Mouse (Mus musculus) midbrain, embryonic 10.5 days (tissue): ENCODE measurements around the gene Dusp3. TPM values are rescaled to one million over a fixed set of nuclear protein-coding genes. Genes with fewer than 3 reads are reported as not detected.
A peak's percentile ranks its signal among the peaks of the same experiment; 100 is the strongest.

Source experiments
- DNase-seq: peaks from one replicate; pipeline ENCODE4 v3.0.0-alpha.2; 2017; ENCODE audit warnings: low spot score
- H3K27ac ChIP-seq: fragments of 300-500 bp; sonication (generic); replicated peaks from 2 replicates; pipeline ENCODE4 v1.5.1; 2016; ENCODE audit warnings: mild to moderate bottlenecking
- H3K27me3 ChIP-seq: fragments of 300-500 bp; sonication (generic); 2 replicates; pipeline ENCODE4 v1.6.1; 2016; ENCODE audit warnings: low read depth, mild to moderate bottlenecking; ENCODE audit not compliant: poor library complexity, severe bottlenecking
- H3K36me3 ChIP-seq: fragments of 300-500 bp; sonication (generic); 2 replicates; pipeline ENCODE4 v1.6.1; 2016; ENCODE audit warnings: mild to moderate bottlenecking, moderate library complexity
- H3K4me1 ChIP-seq: fragments of 300-500 bp; sonication (generic); 2 replicates; pipeline ENCODE4 v1.6.1; 2016
- H3K4me3 ChIP-seq: fragments of 300-500 bp; sonication (generic); 2 replicates; pipeline ENCODE4 v1.5.1; 2016; ENCODE audit warnings: mild to moderate bottlenecking, moderate library complexity
- H3K9me3 ChIP-seq: fragments of 300-500 bp; sonication (generic); replicated peaks from 2 replicates; pipeline ENCODE4 v1.6.1; 2016; ENCODE audit warnings: mild to moderate bottlenecking
- WGBS: fragments of 180-500 bp; shearing (Covaris S2); methylation state at CpG from one replicate; pipeline ENCODE4 v1.1.7; 2016; 5-methylcytosine and 5-hydroxymethylcytosine counted together
- polyA plus RNA-seq: library from polyadenylated mRNA; unstranded; fragments of >200 nt; fragmentation: Nextera tagmentation; extraction: Ambion mirVana; gene quantifications from 2 replicates; pipeline ENCODE4 v1.2.1, GENCODE M21; 2016

The Dusp3 gene
- polyA plus RNA-seq, 1 experiment from 2014 or later = 13.1 TPM

DNA sequence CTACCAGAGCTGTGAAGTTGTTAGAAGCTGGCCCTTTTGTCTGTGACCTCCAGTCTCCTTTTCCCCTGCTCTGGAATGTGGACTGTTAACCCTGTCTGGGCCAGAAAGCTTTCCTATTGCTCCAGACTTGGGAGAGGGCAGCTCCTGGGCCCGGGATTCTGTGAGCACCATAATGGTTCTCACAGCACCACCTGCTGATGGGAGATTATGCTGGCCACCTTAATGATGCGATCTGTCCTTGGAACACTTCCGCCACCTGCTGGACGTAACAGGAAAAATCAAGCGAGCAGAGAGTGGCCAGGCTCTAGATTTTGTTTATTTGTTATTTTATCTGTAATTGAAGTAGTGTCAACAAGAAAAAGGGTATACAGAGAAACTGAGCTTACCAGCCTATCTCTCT is 18.0 kb downstream of the Dusp3 start:
- under 1% methylated on average over 5 of the region's 5 CpGs for WGBS
- Histone ChIP-seq H3K4me1 (peaks cover 56% of the 10 kb centered on the region), H3K9me3 (no peaks in the 10 kb centered on the region), H3K27me3 (peaks cover 51% of the 10 kb centered on the region), H3K27ac (peak overlapping the region; percentile 53; the same call in 1 of the 2 replicates), H3K4me3 (peak overlapping the region; percentile 7; the same call in 1 of the 2 replicates), H3K36me3 (no peaks in the 10 kb centered on the region)
- DNase-seq = peak; percentile 82

DNA sequence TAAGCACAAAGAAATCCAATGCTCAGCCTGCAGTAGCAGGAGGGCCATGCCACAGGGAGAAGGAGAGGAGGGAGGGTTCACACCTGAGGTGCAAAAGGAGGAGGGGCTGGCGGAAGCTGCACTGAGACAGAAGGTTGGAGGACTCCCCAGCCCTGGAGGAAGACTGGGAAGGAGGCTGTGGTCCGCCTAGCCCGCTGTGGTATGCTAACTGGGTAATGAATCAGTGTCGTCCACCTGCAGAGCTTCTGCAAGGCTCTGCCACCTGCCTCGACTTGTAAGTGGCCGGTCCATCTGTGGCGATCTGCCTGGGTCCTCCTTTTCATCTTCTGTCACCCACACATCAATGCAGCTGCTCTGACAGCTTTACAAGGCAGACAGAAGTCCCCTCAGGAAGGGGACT is 18.5 kb downstream of the Dusp3 start:
- 12% methylated on average over 7 of the region's 7 CpGs for WGBS
- Histone ChIP-seq H3K27ac (peak overlapping the region; percentile 53; the same call in 1 of the 2 replicates), H3K9me3 (no peaks in the 10 kb centered on the region), H3K27me3 (peaks cover 55% of the 10 kb centered on the region), H3K36me3 (no peaks in the 10 kb centered on the region), H3K4me1 (peaks cover 57% of the 10 kb centered on the region), H3K4me3 (peak overlapping the region; percentile 7; the same call in 1 of the 2 replicates)
- DNase-seq = no peak

DNA sequence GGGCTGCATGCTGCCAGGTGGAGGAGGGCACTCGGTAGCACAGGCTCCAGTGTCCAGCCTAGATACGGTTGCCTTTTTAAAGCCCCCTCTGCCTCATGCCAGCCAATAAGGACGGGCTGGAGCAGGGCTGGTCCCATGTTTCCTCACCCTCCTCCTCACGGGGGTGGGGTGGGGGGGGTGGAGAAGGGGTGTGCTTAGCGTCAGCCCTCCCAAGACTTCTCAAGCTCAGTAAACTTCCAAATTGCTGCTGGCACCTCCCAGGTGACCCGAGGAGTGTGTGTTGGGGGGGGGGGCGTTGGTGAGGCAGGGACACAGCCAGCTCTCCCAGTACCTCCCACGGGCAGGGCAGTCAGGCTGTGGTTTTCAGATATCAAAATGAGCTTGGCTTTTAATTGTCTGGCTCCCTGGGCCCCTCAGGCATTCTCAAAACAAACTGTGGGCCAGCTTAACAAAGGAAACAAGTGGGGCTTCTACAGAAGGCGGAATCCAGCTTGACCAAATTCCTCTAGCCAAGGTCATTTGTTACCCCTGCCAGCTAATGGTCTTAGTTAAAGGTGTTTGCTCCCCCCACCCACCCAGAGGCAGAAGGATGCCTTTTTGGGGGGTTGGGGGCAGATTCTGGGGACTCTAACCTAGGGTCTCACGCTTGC is 19.7 kb downstream of the Dusp3 start, which contains the start of gene Sost:
Gene Sost, minus strand, starts transcription at position 51 of the 650 bp plus-strand sequence.
- H3K9me3 ChIP-seq = no peaks in the 10 kb centered on the region
- no peak within 1 kb of the TSS for H3K4me3 ChIP-seq
- 0 out of 2 replicates have a peak within 1 kb of the TSS, but pooled peaks have one; percentile 20 for H3K27ac ChIP-seq
- no peak for DNase-seq
- H3K36me3 ChIP-seq = no peaks in the 10 kb centered on the region
- WGBS = 22% methylated on average over 10 of the region's 10 CpGs
- peaks cover 63% of the 10 kb centered on the region for H3K4me1 ChIP-seq
- peaks cover 68% of the 10 kb centered on the region for H3K27me3 ChIP-seq

DNA sequence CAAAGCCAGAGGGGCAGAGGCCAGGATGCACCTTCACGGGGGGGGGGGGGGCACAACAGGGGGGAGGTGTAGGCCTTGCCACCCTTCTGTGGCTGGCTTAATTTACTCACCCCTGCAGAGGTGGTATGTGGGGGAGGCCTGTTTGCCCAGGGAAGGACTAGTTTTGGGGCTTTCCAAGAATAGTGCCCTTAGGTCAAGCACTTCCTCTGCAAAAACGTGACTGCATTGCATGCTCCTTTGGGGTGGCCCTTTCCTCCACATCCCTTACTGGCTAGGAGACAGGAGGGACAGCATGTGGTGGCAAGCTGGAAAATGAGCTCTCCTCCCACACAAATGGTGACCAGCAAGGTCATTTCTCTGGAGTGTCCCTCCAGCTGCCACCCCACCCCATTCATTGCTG is 21.3 kb downstream of the Dusp3 start:
- no peak overlapping the region for H3K4me3 ChIP-seq
- DNase-seq = no peak
- peaks cover 83% of the 10 kb centered on the region for H3K27me3 ChIP-seq
- H3K27ac ChIP-seq = no peak overlapping the region
- 8% methylated on average over 2 of the region's 2 CpGs for WGBS
- H3K36me3 ChIP-seq = no peaks in the 10 kb centered on the region
- no peaks in the 10 kb centered on the region for H3K9me3 ChIP-seq
- peaks cover 63% of the 10 kb centered on the region for H3K4me1 ChIP-seq

DNA sequence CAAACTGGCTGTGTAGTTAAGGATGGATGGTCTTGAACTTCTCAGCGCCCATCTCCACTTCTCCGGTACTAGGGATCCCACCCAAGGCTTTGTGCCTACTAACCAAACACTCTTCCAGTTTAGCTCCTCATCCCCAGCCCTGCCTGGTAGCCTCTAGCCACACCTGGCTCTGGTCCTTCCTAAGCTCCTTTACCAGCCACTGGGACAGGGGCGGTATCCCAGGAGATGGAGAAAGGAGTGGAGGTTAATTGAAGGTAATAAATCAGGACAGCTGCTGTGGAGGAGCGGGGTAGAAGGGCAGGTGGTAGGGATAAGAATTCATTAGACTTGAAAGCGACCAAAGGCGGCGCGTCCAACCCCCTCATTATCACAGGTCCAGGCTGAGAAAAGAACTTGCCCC is 22.2 kb downstream of the Dusp3 start:
- Histone ChIP-seq H3K27ac (no peak overlapping the region), H3K36me3 (no peaks in the 10 kb centered on the region), H3K27me3 (peaks cover 92% of the 10 kb centered on the region), H3K9me3 (no peaks in the 10 kb centered on the region), H3K4me3 (peak overlapping the region; percentile 75), H3K4me1 (peaks cover 63% of the 10 kb centered on the region)
- WGBS = 6% methylated on average over 8 of the region's 8 CpGs
- DNase-seq = no peak

DNA sequence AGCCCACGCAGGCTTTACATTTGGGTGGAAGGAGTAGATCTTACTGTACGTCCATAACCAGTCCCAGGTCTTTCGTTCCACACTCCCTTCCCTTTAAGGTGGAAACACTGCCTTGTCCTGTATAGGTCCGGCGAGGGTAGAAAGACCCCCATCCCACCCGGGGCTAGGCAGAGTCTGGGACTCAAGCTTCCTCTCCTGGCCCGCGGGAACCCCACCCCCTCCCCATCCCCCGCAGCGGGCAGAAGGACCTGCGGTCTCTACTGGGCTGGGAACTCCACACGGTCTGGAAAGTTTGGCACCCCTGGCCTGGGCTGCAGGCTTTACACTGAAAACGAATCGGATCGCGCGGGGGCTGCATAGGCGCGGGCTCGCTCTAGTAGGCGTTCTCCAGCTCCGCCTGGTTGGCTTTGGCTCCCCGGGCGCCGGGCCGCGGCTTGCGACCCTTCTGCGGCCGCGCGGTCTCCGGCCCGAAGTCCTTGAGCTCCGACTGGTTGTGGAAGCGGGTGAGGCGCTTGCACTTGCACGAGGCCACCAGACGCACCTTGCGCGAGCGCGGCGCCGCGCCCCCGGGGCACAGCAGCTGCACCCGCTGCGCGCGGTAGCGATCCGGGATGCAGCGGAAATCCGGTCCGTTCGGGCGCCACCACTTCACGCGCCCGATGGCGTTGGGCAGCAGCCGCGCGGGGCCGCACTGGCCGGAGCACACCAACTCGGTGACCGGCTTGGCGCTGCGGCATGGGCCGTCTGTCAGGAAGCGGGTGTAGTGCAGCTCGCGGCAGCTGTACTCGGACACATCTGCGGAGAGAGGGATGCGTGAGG is 23.1 kb downstream of the Dusp3 start:
- Histone ChIP-seq H3K27ac (peak overlapping the region; percentile 85), H3K4me3 (peak overlapping the region; percentile 75), H3K27me3 (peaks cover 98% of the 10 kb centered on the region), H3K9me3 (no peaks in the 10 kb centered on the region), H3K4me1 (peaks cover 62% of the 10 kb centered on the region), H3K36me3 (no peaks in the 10 kb centered on the region)
- peak; percentile 74 for DNase-seq
- WGBS = under 1% methylated on average over 78 of the region's 78 CpGs

DNA sequence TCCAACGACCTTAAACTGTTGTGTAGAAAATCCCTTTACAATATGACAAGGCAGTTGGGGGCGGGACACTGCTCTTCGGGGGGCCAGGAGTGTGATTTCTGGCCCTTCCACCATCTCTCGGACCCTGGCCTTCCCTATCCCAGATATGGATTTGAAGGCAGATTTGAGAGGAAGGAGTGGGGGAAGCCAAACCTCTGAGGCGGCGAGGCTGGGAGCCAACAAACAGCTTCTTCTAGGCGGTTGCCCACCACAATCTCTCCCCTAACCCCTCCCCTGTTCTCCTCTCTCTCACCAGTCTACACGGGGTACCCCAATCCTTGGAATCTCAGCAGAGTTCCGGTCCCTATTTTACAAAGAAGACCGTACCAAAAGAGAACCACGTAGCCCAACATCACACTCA is 23.8 kb downstream of the Dusp3 start:
- 6% methylated on average over 11 of the region's 11 CpGs for WGBS
- Histone ChIP-seq H3K9me3 (no peaks in the 10 kb centered on the region), H3K4me3 (peak overlapping the region; percentile 75), H3K36me3 (no peaks in the 10 kb centered on the region), H3K27ac (peak overlapping the region; percentile 85; the same call in 1 of the 2 replicates), H3K27me3 (peaks cover 98% of the 10 kb centered on the region), H3K4me1 (peaks cover 55% of the 10 kb centered on the region)
- DNase-seq = peak; percentile 54

DNA sequence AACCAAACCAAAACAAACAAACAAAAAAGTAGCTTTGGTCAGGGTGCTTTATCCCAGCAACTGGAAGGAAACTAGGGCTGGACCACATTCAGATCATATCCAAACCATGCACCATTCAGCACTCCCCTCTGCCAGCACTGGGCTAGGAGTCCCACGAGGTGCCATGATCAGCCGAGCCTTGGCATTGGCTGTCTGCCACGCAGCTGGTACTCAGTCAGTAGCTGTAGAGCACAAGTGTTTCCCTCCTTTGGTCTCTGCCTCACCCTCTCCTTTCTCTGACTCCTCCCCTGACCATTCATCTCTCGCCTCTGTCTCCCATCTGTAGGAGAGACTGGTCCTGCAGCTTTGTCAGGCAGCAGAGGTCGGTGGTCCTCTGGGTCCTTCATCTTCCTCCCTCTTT is 29.3 kb downstream of the Dusp3 start:
- Histone ChIP-seq H3K27ac (no peak overlapping the region), H3K9me3 (no peaks in the 10 kb centered on the region), H3K4me3 (no peak overlapping the region), H3K4me1 (peaks cover 12% of the 10 kb centered on the region), H3K27me3 (peaks cover 84% of the 10 kb centered on the region), H3K36me3 (no peaks in the 10 kb centered on the region)
- DNase-seq = no peak
- WGBS = 76% methylated on average over 5 of the region's 5 CpGs

DNA sequence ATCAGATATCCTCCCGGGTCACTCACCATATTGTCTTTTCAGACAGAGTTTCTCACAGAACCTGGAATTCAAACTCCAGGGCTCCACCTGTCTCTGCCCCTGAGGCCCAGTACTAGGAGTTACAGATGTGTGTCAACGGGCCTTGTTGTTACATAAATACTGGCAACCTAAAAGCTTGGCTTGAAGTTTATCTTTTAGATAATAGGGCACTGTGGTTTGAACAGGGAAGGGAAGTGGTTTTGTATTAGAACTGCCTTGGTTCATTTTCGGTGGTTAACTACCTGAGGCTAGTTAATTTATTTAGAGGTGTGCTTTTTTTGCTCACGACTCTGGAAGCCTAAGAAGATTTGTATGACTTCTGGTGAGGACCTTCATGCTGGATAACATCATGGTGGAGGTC is 33.4 kb downstream of the Dusp3 start:
- Histone ChIP-seq H3K27ac (no peak overlapping the region), H3K9me3 (no peaks in the 10 kb centered on the region), H3K4me3 (no peak overlapping the region), H3K36me3 (no peaks in the 10 kb centered on the region), H3K27me3 (peaks cover 76% of the 10 kb centered on the region), H3K4me1 (peaks cover 18% of the 10 kb centered on the region)
- no peak for DNase-seq
- WGBS = 75% methylated on average over 4 of the region's 4 CpGs

DNA sequence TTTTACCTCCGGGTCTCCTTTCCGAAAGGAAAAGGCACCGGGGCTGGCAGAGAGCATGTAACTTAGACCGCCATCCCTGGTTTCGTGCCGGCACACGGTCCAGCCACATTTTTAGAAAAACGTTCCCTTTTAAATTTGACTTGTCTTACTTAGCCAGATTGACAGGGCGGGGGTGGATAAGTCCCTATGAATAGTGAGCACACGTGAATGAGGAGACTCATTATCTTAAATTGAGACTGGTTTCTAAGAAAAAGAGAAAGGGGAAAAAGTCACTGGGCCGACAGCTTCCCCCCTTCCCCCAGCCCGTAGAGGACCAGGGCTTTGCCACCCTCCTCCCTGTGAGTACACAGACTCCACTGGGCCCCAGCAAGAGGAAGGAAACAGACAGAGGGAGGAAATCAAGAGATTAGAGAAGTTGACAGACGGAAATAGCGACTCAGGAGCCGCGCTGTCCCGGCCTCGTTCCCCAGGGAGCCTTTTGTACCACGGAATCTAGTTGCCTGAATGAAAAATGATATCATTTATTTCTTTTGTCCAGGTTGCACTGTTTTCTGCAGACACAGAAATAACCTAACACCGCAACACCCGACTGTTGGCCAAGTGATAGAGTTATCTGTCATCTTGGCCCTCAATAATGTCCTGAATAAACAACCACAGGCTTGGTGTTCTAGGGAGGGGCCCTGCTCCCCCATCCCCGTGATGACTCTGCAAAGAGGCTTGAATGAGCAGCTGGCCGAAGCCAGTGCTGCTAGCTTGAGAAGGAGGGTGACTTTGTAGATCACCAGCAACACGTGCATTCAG is 34.1 kb downstream of the Dusp3 start:
- H3K27me3 ChIP-seq = peaks cover 71% of the 10 kb centered on the region
- peaks cover 18% of the 10 kb centered on the region for H3K4me1 ChIP-seq
- no peaks in the 10 kb centered on the region for H3K36me3 ChIP-seq
- no peak overlapping the region; the same call in 1 of the 2 replicates for H3K27ac ChIP-seq
- H3K9me3 ChIP-seq = no peaks in the 10 kb centered on the region
- 30% methylated on average over 24 of the region's 24 CpGs for WGBS
- H3K4me3 ChIP-seq = peak overlapping the region; percentile 31; the same call in 1 of the 2 replicates
- DNase-seq = peak; percentile 28

DNA sequence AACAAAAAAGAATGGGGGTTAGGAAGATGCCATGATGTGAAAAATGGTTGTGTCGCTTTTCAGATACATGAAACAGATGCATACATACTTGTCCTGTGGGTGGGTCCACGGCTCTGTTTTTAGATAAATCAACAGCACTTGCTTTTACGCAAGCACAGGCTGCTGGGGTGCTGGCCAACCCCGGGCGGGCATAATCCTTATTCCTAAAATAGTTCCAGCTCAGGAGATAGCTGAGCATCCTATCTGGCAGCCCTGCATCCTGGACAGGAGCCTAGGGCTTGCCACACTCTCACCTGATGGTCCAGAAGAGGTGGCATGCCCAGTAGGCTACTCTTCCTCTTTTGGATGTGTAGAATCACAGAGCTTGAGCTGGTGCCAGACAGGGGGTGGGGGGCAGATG is 36.8 kb downstream of the Dusp3 start:
- WGBS = 91% methylated on average over 5 of the region's 5 CpGs
- Histone ChIP-seq H3K4me1 (peaks cover 26% of the 10 kb centered on the region), H3K36me3 (no peaks in the 10 kb centered on the region), H3K9me3 (no peaks in the 10 kb centered on the region), H3K27me3 (peaks cover 55% of the 10 kb centered on the region), H3K4me3 (no peak overlapping the region), H3K27ac (no peak overlapping the region)
- DNase-seq = no peak

DNA sequence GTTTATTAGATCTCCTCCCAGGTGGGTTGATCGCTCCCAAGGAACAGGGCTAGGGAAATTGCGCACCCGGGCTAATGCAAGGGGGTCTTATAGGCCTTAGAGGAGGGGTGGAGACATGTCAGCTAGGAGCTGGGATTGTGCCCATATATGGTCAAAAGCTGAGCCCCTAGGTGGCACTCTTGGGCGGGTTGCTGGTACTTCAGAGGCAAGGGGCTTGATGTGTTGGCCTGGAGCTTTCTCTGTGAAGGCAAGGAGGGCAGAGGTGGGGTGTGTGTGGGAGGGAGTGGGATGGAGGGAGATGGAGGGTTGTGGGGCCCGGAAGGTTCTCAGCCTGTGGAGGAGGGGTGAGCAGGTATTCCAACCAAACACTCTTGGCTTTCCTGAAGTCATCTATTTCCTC is 40.3 kb downstream of the Dusp3 start:
- peak; percentile 49 for DNase-seq
- Histone ChIP-seq H3K27me3 (peaks cover 33% of the 10 kb centered on the region), H3K27ac (0 out of 2 replicates have a peak overlapping the region, but pooled peaks have one; percentile 42), H3K36me3 (no peaks in the 10 kb centered on the region), H3K4me3 (no peak overlapping the region), H3K9me3 (no peaks in the 10 kb centered on the region), H3K4me1 (peaks cover 14% of the 10 kb centered on the region)
- WGBS = 28% methylated on average over 5 of the region's 5 CpGs
